Mouse (Mus musculus) embryonic facial prominence, embryonic 11.5 days (tissue): ENCODE results near the gene Eml2. TPM values are rescaled to one million over a fixed set of nuclear protein-coding genes. Genes with fewer than 3 reads are reported as not detected.

Source experiments
- ATAC-seq: fragments of 200-750 bp; cut with Nextera tagmentation; replicated peaks from 2 replicates; pipeline ENCODE4 v1.8.0; 2017; ENCODE audit warnings: low read depth; ENCODE audit not compliant: insufficient number of reproducible peaks, low FRiP score, low TSS enrichment
- DNase-seq: peaks from one replicate; pipeline ENCODE4 v3.0.0-alpha.2; 2015; ENCODE audit warnings: low spot score
- H3K27ac ChIP-seq: fragments of 300-500 bp; sonication (generic); replicated peaks from 2 replicates; pipeline ENCODE4 v1.5.1; 2014; ENCODE audit warnings: mild to moderate bottlenecking, low read depth, low read length, control low read depth
- H3K27me3 ChIP-seq: fragments of 300-500 bp; sonication (generic); 2 replicates; pipeline ENCODE4 v1.6.1; 2014; ENCODE audit warnings: mild to moderate bottlenecking, low read length, moderate library complexity, mixed read lengths; ENCODE audit not compliant: control insufficient read depth, insufficient read depth
- H3K36me3 ChIP-seq: fragments of 300-500 bp; sonication (generic); replicated peaks from 2 replicates; pipeline ENCODE4 v1.6.1; 2014; ENCODE audit warnings: low read depth, mild to moderate bottlenecking, low read length, moderate library complexity, mixed read lengths; ENCODE audit not compliant: control insufficient read depth, insufficient read depth
- H3K4me1 ChIP-seq: fragments of 300-500 bp; sonication (generic); 2 replicates; pipeline ENCODE4 v1.6.1; 2014; ENCODE audit warnings: low read length, mixed read lengths; ENCODE audit not compliant: control insufficient read depth, insufficient read depth
- H3K4me2 ChIP-seq: fragments of 300-500 bp; sonication (generic); 2 replicates; pipeline ENCODE4 v1.6.1; 2014; ENCODE audit warnings: low read depth, mild to moderate bottlenecking, control low read depth, low read length, moderate library complexity
- H3K4me3 ChIP-seq: fragments of 300-500 bp; sonication (generic); 2 replicates; pipeline ENCODE4 v1.5.1; 2014; ENCODE audit warnings: low read depth, low read length, control low read depth
- H3K9ac ChIP-seq: fragments of 300-500 bp; sonication (generic); replicated peaks from 2 replicates; pipeline ENCODE4 v1.6.1; 2014; ENCODE audit warnings: mild to moderate bottlenecking, control low read depth, low read length
- H3K9me3 ChIP-seq: fragments of 300-500 bp; sonication (generic); replicated peaks from 2 replicates; pipeline ENCODE4 v1.6.1; 2016; ENCODE audit warnings: mild to moderate bottlenecking, low read length, inconsistent platforms, mixed read lengths; ENCODE audit not compliant: control insufficient read depth
- WGBS: fragments of 180-500 bp; shearing (Covaris S2); extraction: QIAGEN DNeasy Blood & Tissue Kit; methylation state at CpG from one replicate; pipeline ENCODE4 v1.1.7; 2014; 5-methylcytosine and 5-hydroxymethylcytosine counted together
- polyA plus RNA-seq: library from polyadenylated mRNA; unstranded; fragments of >200 nt; fragmentation: Nextera tagmentation; extraction: Ambion mirVana; gene quantifications from 2 replicates; pipeline ENCODE4 v1.2.1, GENCODE M21; 2014

The Eml2 gene
- polyA plus RNA-seq, 1 experiment from 2014 or later, result 2.1 TPM

- no peak overlapping the region for H3K27ac ChIP-seq
- DNase-seq (no peak), ATAC-seq (no peak)
- no peak overlapping the region for H3K9ac ChIP-seq
- H3K9me3 ChIP-seq, result no peaks in the 10 kb centered on the region
- WGBS, result 75% methylated on average over 7 of the region's 7 CpGs
- H3K4me3 ChIP-seq, result no peak overlapping the region
- peaks cover 3% of the 10 kb centered on the region; the same call in 1 of the 2 replicates for H3K4me1 ChIP-seq
- H3K36me3 ChIP-seq, result no peaks in the 10 kb centered on the region
- peaks cover 47% of the 10 kb centered on the region for H3K27me3 ChIP-seq
- no peak overlapping the region for H3K4me2 ChIP-seq
These were observed 995 bp downstream of the Eml2 start for GRCm38 (mm10) chr7:19177216-19177615.

- 6% methylated on average over 18 of the region's 18 CpGs for WGBS
- no peak overlapping the region for H3K27ac ChIP-seq
- ATAC-seq, result no peak
- DNase-seq, result no peak
- 0 out of 2 replicates have a peak overlapping the region, but pooled peaks have one; percentile 0 for H3K4me2 ChIP-seq
- H3K9me3 ChIP-seq, result no peaks in the 10 kb centered on the region
- H3K9ac ChIP-seq, result no peak overlapping the region
- peaks cover 47% of the 10 kb centered on the region for H3K27me3 ChIP-seq
- H3K4me1 ChIP-seq, result peaks cover 3% of the 10 kb centered on the region; the same call in 1 of the 2 replicates
- H3K36me3 ChIP-seq, result no peaks in the 10 kb centered on the region
- no peak overlapping the region for H3K4me3 ChIP-seq
These were observed 1.8 kb downstream of the Eml2 start for GRCm38 (mm10) chr7:19178035-19178434.

- H3K27me3 ChIP-seq, result peaks cover 47% of the 10 kb centered on the region
- no peaks in the 10 kb centered on the region for H3K36me3 ChIP-seq
- no peak overlapping the region; the same call in 1 of the 2 replicates for H3K4me3 ChIP-seq
- no peak for ATAC-seq
- H3K27ac ChIP-seq, result no peak overlapping the region
- peak overlapping the region; percentile 39; the same call in 1 of the 2 replicates for H3K4me2 ChIP-seq
- DNase-seq, result peak; percentile 79
- H3K4me1 ChIP-seq, result peaks cover 3% of the 10 kb centered on the region; the same call in 1 of the 2 replicates
- WGBS, result 5% methylated on average over 27 of the region's 27 CpGs
- no peaks in the 10 kb centered on the region for H3K9me3 ChIP-seq
- H3K9ac ChIP-seq, result 0 out of 2 replicates have a peak overlapping the region, but pooled peaks have one; percentile 5
These were observed 2.3 kb downstream of the Eml2 start for GRCm38 (mm10) chr7:19178443-19179092.

GRCm38 (mm10) chr7:19179173-19179572 lies 3.0 kb downstream of the Eml2 start:
- Histone ChIP-seq H3K36me3 (no peaks in the 10 kb centered on the region), H3K9me3 (no peaks in the 10 kb centered on the region), H3K9ac (peak overlapping the region; percentile 2; the same call in 1 of the 2 replicates), H3K4me2 (peak overlapping the region; percentile 39), H3K4me3 (peak overlapping the region; percentile 22), H3K27me3 (peaks cover 47% of the 10 kb centered on the region), H3K27ac (no peak overlapping the region), H3K4me1 (peaks cover 3% of the 10 kb centered on the region; the same call in 1 of the 2 replicates)
- DNase-seq (peak; percentile 77), ATAC-seq (no peak)
- WGBS, result 1% methylated on average over 31 of the region's 32 CpGs

GRCm38 (mm10) chr7:19179936-19180335 lies 3.7 kb downstream of the Eml2 start:
- H3K4me1 ChIP-seq, result peaks cover 3% of the 10 kb centered on the region; the same call in 1 of the 2 replicates
- H3K9ac ChIP-seq, result no peak overlapping the region
- H3K36me3 ChIP-seq, result no peaks in the 10 kb centered on the region
- ATAC-seq (no peak), DNase-seq (no peak)
- H3K27ac ChIP-seq, result no peak overlapping the region
- no peak overlapping the region for H3K4me3 ChIP-seq
- no peak overlapping the region for H3K4me2 ChIP-seq
- 36% methylated on average over 6 of the region's 6 CpGs for WGBS
- H3K27me3 ChIP-seq, result peaks cover 47% of the 10 kb centered on the region
- H3K9me3 ChIP-seq, result no peaks in the 10 kb centered on the region

GRCm38 (mm10) chr7:19180862-19181429 lies 4.7 kb downstream of the Eml2 start:
- Histone ChIP-seq H3K27me3 (peaks cover 42% of the 10 kb centered on the region), H3K9ac (peak overlapping the region; percentile 68), H3K4me2 (peak overlapping the region; percentile 76), H3K27ac (no peak overlapping the region), H3K9me3 (no peaks in the 10 kb centered on the region), H3K4me1 (peaks cover 3% of the 10 kb centered on the region; the same call in 1 of the 2 replicates), H3K4me3 (peak overlapping the region; percentile 44), H3K36me3 (no peaks in the 10 kb centered on the region)
- DNase-seq (peak; percentile 64), ATAC-seq (no peak)
- 1% methylated on average over 26 of the region's 27 CpGs for WGBS

GRCm38 (mm10) chr7:19184250-19184649 lies 8.0 kb downstream of the Eml2 start:
- DNase-seq, result no peak
- Histone ChIP-seq H3K4me2 (no peak overlapping the region), H3K4me3 (no peak overlapping the region), H3K27ac (no peak overlapping the region), H3K27me3 (peaks cover 13% of the 10 kb centered on the region), H3K9me3 (no peaks in the 10 kb centered on the region), H3K36me3 (no peaks in the 10 kb centered on the region), H3K9ac (no peak overlapping the region), H3K4me1 (peaks cover 2% of the 10 kb centered on the region; the same call in 1 of the 2 replicates)
- 82% methylated on average over 2 of the region's 2 CpGs for WGBS
- ATAC-seq, result no peak

- Histone ChIP-seq H3K4me1 (no peaks in the 10 kb centered on the region), H3K27me3 (peaks cover 9% of the 10 kb centered on the region), H3K4me2 (no peak overlapping the region), H3K9ac (no peak overlapping the region), H3K4me3 (no peak overlapping the region), H3K27ac (no peak overlapping the region), H3K9me3 (no peaks in the 10 kb centered on the region), H3K36me3 (no peaks in the 10 kb centered on the region)
- WGBS, result 87% methylated on average over 6 of the region's 6 CpGs
- DNase-seq (no peak), ATAC-seq (no peak)
These were observed 8.5 kb downstream of the Eml2 start for GRCm38 (mm10) chr7:19184758-19185157.
